Mouse (Mus musculus) myocyte (in vitro differentiated cells): Measurements from ENCODE around the gene Efna1.

ENCODE experiments used
- E2F4 ChIP-seq: IDR thresholded peaks from one replicate; pipeline ENCODE4 v1.6.1; 2011; ENCODE audit warnings: mild to moderate bottlenecking, control low read depth, moderate library complexity; ENCODE audit not compliant: insufficient read depth
- MAX ChIP-seq: IDR thresholded peaks from one replicate; pipeline ENCODE4 v1.6.1; 2011; ENCODE audit warnings: low read depth, mild to moderate bottlenecking, control low read depth
- MYOG ChIP-seq, 3 experiments: IDR thresholded peaks; one replicate each; pipeline ENCODE4 v1.6.1; 2011; ENCODE audit warnings: control low read depth in 2 of 3, low read depth in 2 of 3, mild to moderate bottlenecking in 2 of 3; ENCODE audit not compliant: insufficient read length in 2 of 3, control insufficient read depth in 1 of 3, insufficient read depth in 1 of 3
- POLR2A ChIP-seq: IDR thresholded peaks from one replicate; pipeline ENCODE4 v1.6.1; 2011; ENCODE audit warnings: low read depth, mild to moderate bottlenecking, control low read depth, moderate library complexity; ENCODE audit not compliant: insufficient read length
- POLR2AphosphoS2 ChIP-seq: IDR thresholded peaks from one replicate; pipeline ENCODE4 v1.6.1; 2011; ENCODE audit warnings: low read depth, control low read depth; ENCODE audit not compliant: insufficient read length
- REST ChIP-seq: IDR thresholded peaks from one replicate; pipeline ENCODE4 v1.6.1; 2011; ENCODE audit warnings: mild to moderate bottlenecking, control low read depth, moderate library complexity; ENCODE audit not compliant: insufficient read depth, insufficient read length
- SRF ChIP-seq: IDR thresholded peaks from one replicate; pipeline ENCODE4 v1.6.1; 2011; ENCODE audit warnings: low read depth; ENCODE audit not compliant: control insufficient read depth, insufficient read length
- TCF12 ChIP-seq: IDR thresholded peaks from one replicate; pipeline ENCODE4 v1.6.1; 2011; ENCODE audit warnings: mild to moderate bottlenecking, control low read depth; ENCODE audit not compliant: poor library complexity, insufficient read depth, severe bottlenecking
- USF1 ChIP-seq: IDR thresholded peaks from one replicate; pipeline ENCODE4 v1.6.1; 2011; ENCODE audit warnings: low read depth, mild to moderate bottlenecking, control low read depth, moderate library complexity

GRCm38 (mm10) chr3:89271760-89272159 lies 9.2 kb downstream of the Efna1 start:
- TF ChIP-seq POLR2A (no peak), E2F4 (no peak), TCF12 (no peak), SRF (no peak), POLR2AphosphoS2 (no peak), USF1 (no peak), MYOG (IDR thresholded peaks at IDR 0.05; ENCODE audit: control insufficient read depth in 1 of 3, insufficient read depth in 1 of 3, insufficient read length in 2 of 3, low read depth in 2 of 3) (no peak), MAX (no peak), REST (no peak)
